Mouse (Mus musculus) spleen, adult 2 months (tissue): ENCODE measurements around the gene Lhpp.

Experiments
- CTCF ChIP-seq: fragments of 200-500 bp; IDR thresholded peaks from 2 replicates; pipeline ENCODE4 v1.5.1; 2011; ENCODE audit warnings: mild to moderate bottlenecking, inconsistent platforms; ENCODE audit not compliant: insufficient read depth, insufficient read length, insufficient replicate concordance; ENCODE audit errors: extremely low read depth
- POLR2A ChIP-seq: fragments of 200-500 bp; IDR thresholded peaks from 2 replicates; pipeline ENCODE4 v1.6.1; 2011; ENCODE audit warnings: low read depth, low read length, inconsistent platforms

GRCm38 (mm10) chr7:132668604-132669003 is 58.2 kb downstream of the Lhpp start:
- TF ChIP-seq POLR2A (no peak), CTCF (no peak)
